Mouse (Mus musculus) MEL (cell line): ENCODE measurements around the gene 4931406P16Rik.

Experiments
- BHLHE40 ChIP-seq: IDR thresholded peaks from 2 replicates; pipeline ENCODE4 v1.6.1; 2012; ENCODE audit warnings: low read depth, mild to moderate bottlenecking, inconsistent platforms, low read length, improper control_type of control experiment, borderline replicate concordance
- CHD1 ChIP-seq: IDR thresholded peaks from 2 replicates; pipeline ENCODE4 v1.6.1; 2012; ENCODE audit warnings: low read depth, mild to moderate bottlenecking, inconsistent platforms, low read length, improper control_type of control experiment
- CHD2 ChIP-seq: IDR thresholded peaks from 2 replicates; pipeline ENCODE4 v1.6.1; 2011; ENCODE audit warnings: low read length, improper control_type of control experiment
- CTCF ChIP-seq, 3 experiments: IDR thresholded peaks in 2 of 3; conservative IDR thresholded peaks in 1 of 3; 2 replicates each; pipeline ENCODE4 v1.5.1; 2011 to 2012; ENCODE audit warnings: low read length in 3 of 3, low read depth in 2 of 3, mild to moderate bottlenecking in 2 of 3, improper control_type of control experiment in 1 of 3, inconsistent platforms in 1 of 3, mixed read lengths in 1 of 3, moderate library complexity in 1 of 3; ENCODE audit not compliant: control insufficient read depth in 1 of 3, insufficient read depth in 1 of 3, poor library complexity in 1 of 3, severe bottlenecking in 1 of 3
- GATA1 ChIP-seq: IDR thresholded peaks from 2 replicates; pipeline ENCODE4 v1.6.1; 2011; ENCODE audit warnings: low read depth, low read length, improper control_type of control experiment
- HCFC1 ChIP-seq: IDR thresholded peaks from 2 replicates; pipeline ENCODE4 v1.6.1; 2012; ENCODE audit warnings: low read depth, mild to moderate bottlenecking, inconsistent platforms, low read length, improper control_type of control experiment, moderate library complexity
- MAX ChIP-seq: IDR thresholded peaks from 2 replicates; pipeline ENCODE4 v1.6.1; 2011; ENCODE audit warnings: low read length, improper control_type of control experiment
- MYC ChIP-seq: IDR thresholded peaks from 2 replicates; pipeline ENCODE4 v1.6.1; 2011; ENCODE audit warnings: low read depth, mild to moderate bottlenecking, low read length, improper control_type of control experiment, moderate library complexity
- POLR2A ChIP-seq, 2 experiments: IDR thresholded peaks; 2 replicates each; pipeline ENCODE4 v1.6.1; 2011 to 2012; ENCODE audit warnings: low read length in 2 of 2, mild to moderate bottlenecking in 2 of 2, control low read depth in 1 of 2, improper control_type of control experiment in 1 of 2, low read depth in 1 of 2, moderate library complexity in 1 of 2; ENCODE audit not compliant: control insufficient read depth in 1 of 2, insufficient read depth in 1 of 2, poor library complexity in 1 of 2
- RAD21 ChIP-seq: IDR thresholded peaks from 2 replicates; pipeline ENCODE4 v1.6.1; 2011; ENCODE audit warnings: mild to moderate bottlenecking, low read depth, low read length, improper control_type of control experiment
- TBP ChIP-seq: IDR thresholded peaks from 2 replicates; pipeline ENCODE4 v1.8.0; 2011; ENCODE audit warnings: low read depth, low read length, improper control_type of control experiment
- UBTF ChIP-seq: IDR thresholded peaks from 2 replicates; pipeline ENCODE4 v1.6.1; 2012; ENCODE audit warnings: low read depth, mild to moderate bottlenecking, inconsistent platforms, low read length, improper control_type of control experiment, moderate library complexity, borderline replicate concordance; ENCODE audit not compliant: insufficient read depth
- USF1 ChIP-seq: IDR thresholded peaks from 2 replicates; pipeline ENCODE4 v1.6.1; 2014; ENCODE audit warnings: low read depth, mild to moderate bottlenecking, inconsistent platforms, low read length, improper control_type of control experiment, moderate library complexity
- ZMIZ1 ChIP-seq: IDR thresholded peaks from 2 replicates; pipeline ENCODE4 v1.6.1; 2012; ENCODE audit warnings: low read depth, mild to moderate bottlenecking, inconsistent platforms, low read length, improper control_type of control experiment, moderate library complexity

DNA sequence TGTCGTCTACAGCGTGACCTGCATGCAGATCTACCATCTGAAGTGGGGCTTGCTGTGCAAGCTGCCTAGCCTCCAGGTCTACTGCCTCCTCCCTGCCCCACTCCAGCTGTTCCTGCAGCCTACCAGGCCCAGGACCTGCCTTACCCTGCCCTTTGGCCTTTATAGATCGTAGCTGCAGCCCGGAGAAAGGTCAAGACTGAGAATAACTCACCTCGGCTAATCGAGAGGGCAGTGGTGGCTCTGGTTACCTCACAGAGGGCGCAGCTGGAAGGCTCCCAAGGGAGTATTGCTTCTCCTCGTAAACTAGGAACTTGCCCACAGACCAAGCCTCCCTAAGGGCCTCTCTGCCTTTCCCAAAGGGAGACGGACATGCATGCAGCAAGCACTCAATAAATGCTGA lies 97.9 kb downstream of the 4931406P16Rik start:
- TF ChIP-seq HCFC1 (no peak), BHLHE40 (no peak), TBP (no peak), CHD1 (no peak), MYC (no peak), ZMIZ1 (no peak), MAX (no peak), CTCF (IDR thresholded peaks at IDR 0.05 in 2 of 3, conservative IDR thresholded peaks at IDR 0.05 in 1 of 3; ENCODE audit: control insufficient read depth in 1 of 3, insufficient read depth in 1 of 3, low read depth in 2 of 3, low read length in 3 of 3, poor library complexity in 1 of 3, severe bottlenecking in 1 of 3) (no peak), POLR2A (IDR thresholded peaks at IDR 0.05; ENCODE audit: control insufficient read depth in 1 of 2, insufficient read depth in 1 of 2, low read depth in 1 of 2, low read length in 2 of 2, poor library complexity in 1 of 2) (no peak), USF1 (no peak), GATA1 (no peak), UBTF (no peak), CHD2 (no peak), RAD21 (no peak)
